Mouse (Mus musculus): Measurements from ENCODE around the gene Yes1. TPM values are rescaled to one million over a fixed set of nuclear protein-coding genes. Genes with fewer than 3 reads are reported as not detected.
"Not testable (repeated sequence)": the region's sequence is repeated elsewhere in the genome, so short reads cannot be mapped to it uniquely, and the experiment has no call there.

The Yes1 gene
- polyA plus RNA-seq, 1 experiment from 2014 or later, result 26.9 TPM

GRCm38 (mm10) chr5:32728300-32728699, 117.3 kb downstream of the Yes1 start:
- ATAC-seq, result no peak
- 85% methylated on average over 7 of the region's 7 CpGs for whole genome bisulfite sequencing
- H3K9ac ChIP-seq (ENCODE audit: low read depth, low read length), result no peak overlapping the region
- H3K4me1 ChIP-seq (ENCODE audit: control insufficient read depth, insufficient read depth, low read length), result peaks cover 10% of the 10 kb centered on the region; the same call in 1 of the 2 replicates
- no peaks in the 10 kb centered on the region for H3K36me3 ChIP-seq (ENCODE audit: control insufficient read depth, insufficient read depth, low read length)
- no peaks in the 10 kb centered on the region for H3K9me3 ChIP-seq (ENCODE audit: control insufficient read depth, low read length)
- H3K4me2 ChIP-seq (ENCODE audit: low read depth, low read length), result no peak overlapping the region
- H3K27ac ChIP-seq (ENCODE audit: low read length), result no peak overlapping the region
- no peak overlapping the region for H3K4me3 ChIP-seq (ENCODE audit: low read length)
- H3K27me3 ChIP-seq (replicated peaks; ENCODE audit: control insufficient read depth, insufficient read depth, low read length), result no peaks in the 10 kb centered on the region

- no peaks in the 10 kb centered on the region for H3K27me3 ChIP-seq (replicated peaks; ENCODE audit: control insufficient read depth, insufficient read depth, low read length)
- no peak for ATAC-seq
- peaks cover 7% of the 10 kb centered on the region; the same call in 1 of the 2 replicates for H3K4me1 ChIP-seq (ENCODE audit: control insufficient read depth, insufficient read depth, low read length)
- WGBS, result 82% methylated on average over 8 of the region's 8 CpGs
- H3K9me3 ChIP-seq (ENCODE audit: control insufficient read depth, low read length), result no peaks in the 10 kb centered on the region
- H3K4me3 ChIP-seq (ENCODE audit: low read length), result no peak overlapping the region
- H3K9ac ChIP-seq (ENCODE audit: low read depth, low read length), result no peak overlapping the region
- no peaks in the 10 kb centered on the region for H3K36me3 ChIP-seq (ENCODE audit: control insufficient read depth, insufficient read depth, low read length)
- no peak overlapping the region for H3K4me2 ChIP-seq (ENCODE audit: low read depth, low read length)
- no peak overlapping the region for H3K27ac ChIP-seq (ENCODE audit: low read length)
Measured at GRCm38 (mm10) chr5:32728851-32729250, 117.9 kb downstream of the Yes1 start.

GRCm38 (mm10) chr5:32733892-32734291, 122.9 kb downstream of the Yes1 start:
- peak; percentile 24; the same call in 1 of the 2 replicates for ATAC-seq
- H3K4me2 ChIP-seq (ENCODE audit: low read depth, low read length); H3K9me3 ChIP-seq (ENCODE audit: control insufficient read depth, low read length); H3K4me3 ChIP-seq (ENCODE audit: low read length); H3K27ac ChIP-seq (ENCODE audit: low read length); H3K36me3 ChIP-seq (ENCODE audit: control insufficient read depth, insufficient read depth, low read length); H3K4me1 ChIP-seq (ENCODE audit: control insufficient read depth, insufficient read depth, low read length); H3K27me3 ChIP-seq (replicated peaks; ENCODE audit: control insufficient read depth, insufficient read depth, low read length); H3K9ac ChIP-seq (ENCODE audit: low read depth, low read length): not testable (repeated sequence)
- 97% methylated on average over 6 of the region's 6 CpGs for WGBS

- ATAC-seq, result no peak
- Histone ChIP-seq H3K4me3 (ENCODE audit: low read length) (no peak overlapping the region), H3K4me1 (ENCODE audit: control insufficient read depth, insufficient read depth, low read length) (0 out of 2 replicates have a peak, but pooled peaks cover 5% of the 10 kb centered on the region), H3K4me2 (ENCODE audit: low read depth, low read length) (no peak overlapping the region), H3K27me3 (replicated peaks; ENCODE audit: control insufficient read depth, insufficient read depth, low read length) (no peaks in the 10 kb centered on the region), H3K27ac (ENCODE audit: low read length) (no peak overlapping the region), H3K9me3 (ENCODE audit: control insufficient read depth, low read length) (no peaks in the 10 kb centered on the region), H3K9ac (ENCODE audit: low read depth, low read length) (no peak overlapping the region), H3K36me3 (ENCODE audit: control insufficient read depth, insufficient read depth, low read length) (no peaks in the 10 kb centered on the region)
- 91% methylated on average over 6 of the region's 6 CpGs for WGBS
Measured at GRCm38 (mm10) chr5:32735779-32736178, 124.8 kb downstream of the Yes1 start.

Other genes with a start within 250 kb of the Yes1 start
- gene Ppp1cb, start 152.3 kb upstream of the Yes1 start, polyA plus RNA-seq (2015; fragmentation: Nextera tagmentation; extraction: Ambion mirVana), result 161 and 168 TPM in 2 replicates
- 110 and 114 TPM in 2 replicates for gene Pisd, start 174.5 kb downstream of the Yes1 start, polyA plus RNA-seq (2015; fragmentation: Nextera tagmentation; extraction: Ambion mirVana)
- gene Gm20671, start 215.9 kb downstream of the Yes1 start, polyA plus RNA-seq (2015; fragmentation: Nextera tagmentation; extraction: Ambion mirVana), result not detected in 2 replicates
- 8.8 and 10.1 TPM in 2 replicates for gene Prr14l, start 243.1 kb downstream of the Yes1 start, polyA plus RNA-seq (2015; fragmentation: Nextera tagmentation; extraction: Ambion mirVana)

Data from intestine, embryonic 16.5 days (tissue).